9 mouse cellular contexts compared by ENCODE assay signal in the genomic region with DNA sequence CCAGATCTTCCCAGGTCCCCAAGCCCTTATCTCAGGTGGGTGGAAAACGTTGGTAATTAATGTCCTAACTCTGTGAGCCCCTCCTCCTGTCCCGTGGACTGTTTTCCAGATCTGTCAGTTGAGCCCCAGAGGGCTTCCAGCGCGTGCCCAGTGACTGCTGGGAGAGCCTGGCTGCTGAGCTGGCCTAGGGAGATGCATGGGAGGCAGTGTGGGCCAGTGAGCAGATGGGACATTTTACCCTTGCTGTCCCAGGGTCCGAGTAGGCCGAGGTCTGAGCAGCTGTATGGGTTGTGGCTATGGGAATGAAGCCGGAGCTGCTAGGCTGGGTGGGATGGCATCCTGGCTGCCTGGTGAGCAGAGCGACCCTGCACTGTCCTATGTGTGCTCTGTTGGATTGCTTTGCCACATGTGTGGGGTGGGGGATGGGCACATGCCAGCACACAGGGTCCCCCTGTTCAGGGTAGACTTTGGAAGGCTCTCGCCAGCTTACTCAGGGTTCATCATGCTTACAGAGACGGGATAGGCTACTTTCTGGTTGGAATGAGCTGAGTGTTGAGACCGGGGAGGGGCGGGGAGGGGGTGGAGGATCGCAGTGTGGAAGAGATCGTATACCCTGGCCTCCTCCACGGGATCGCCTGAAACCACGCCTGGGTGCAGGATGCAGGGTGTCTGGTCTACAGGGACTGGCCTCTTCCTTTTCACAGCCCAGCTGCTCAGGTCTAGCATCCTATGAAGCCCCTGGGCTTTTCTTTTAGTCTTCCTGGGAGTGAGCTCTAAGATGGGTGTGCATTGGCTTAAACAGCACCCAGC.
A peak's percentile ranks its signal among the peaks of the same experiment; 100 is the strongest.
DNase-seq lines count a peak whose midpoint lies in the region; ATAC-seq and TF ChIP-seq lines count a peak whose summit lies in the region.
"Had no signal": no experiment of that assay in that cellular context is flagged by ENCODE, and none has a peak within 500 bp of the region (broad histone marks: within the 10 kb centered on the region; RNA-seq: fewer than 3 reads in every experiment).

No protein-coding gene starts in this region.

- no peak for TF ChIP-seq POLR2A in myocyte (IDR thresholded peaks at IDR 0.05; ENCODE audit: insufficient read length, low read depth)

- H3K79me2 ChIP-seq in myocyte (ENCODE audit: control insufficient read depth, insufficient read depth), result peaks cover 88% of the 10 kb centered on the region

- no peak overlapping the region for H3K4me3 ChIP-seq in heart, embryonic 11.5 days (ENCODE audit: low read depth, low read length)
- H3K4me3 ChIP-seq in neural tube, embryonic 11.5 days (ENCODE audit: low read depth, low read length), result no peak overlapping the region
- no peak overlapping the region for H3K4me3 ChIP-seq in neural tube, embryonic 15.5 days (replicated peaks)
- no peak overlapping the region for H3K4me3 ChIP-seq in embryonic facial prominence, embryonic 14.5 days (ENCODE audit: low read depth, low read length)
- no peak overlapping the region for H3K4me3 ChIP-seq in myocyte

- H3K36me3 ChIP-seq in heart, embryonic 11.5 days (ENCODE audit: control insufficient read depth, insufficient read depth, low read length), result no peaks in the 10 kb centered on the region
- H3K36me3 ChIP-seq in neural tube, embryonic 11.5 days (ENCODE audit: control insufficient read depth, insufficient read depth, low read length), result no peaks in the 10 kb centered on the region
- no peaks in the 10 kb centered on the region for H3K36me3 ChIP-seq in neural tube, embryonic 15.5 days
- H3K36me3 ChIP-seq in embryonic facial prominence, embryonic 14.5 days (ENCODE audit: control insufficient read depth, insufficient read depth, low read length), result peaks cover 3% of the 10 kb centered on the region; the same call in 1 of the 2 replicates
- no peaks in the 10 kb centered on the region for H3K36me3 ChIP-seq in myocyte (ENCODE audit: control insufficient read depth, insufficient read depth)

- no peak overlapping the region for H3ac ChIP-seq in myocyte (ENCODE audit: control insufficient read depth, insufficient read length)

- H3K9ac ChIP-seq in heart, embryonic 11.5 days (ENCODE audit: low read depth, low read length), result peak overlapping the region; percentile 13; the same call in 1 of the 2 replicates
- peak overlapping the region; percentile 2; the same call in 1 of the 2 replicates for H3K9ac ChIP-seq in neural tube, embryonic 11.5 days (ENCODE audit: low read length)
- H3K9ac ChIP-seq in neural tube, embryonic 15.5 days (replicated peaks), result no peak overlapping the region; the same call in 1 of the 2 replicates
- peak overlapping the region; percentile 46 for H3K9ac ChIP-seq in embryonic facial prominence, embryonic 14.5 days (ENCODE audit: low read depth, low read length)

- 63% methylated on average over 17 of the region's 17 CpGs for WGBS in heart, embryonic 11.5 days (ENCODE audit: insufficient replicate concordance)
- 71% methylated on average over 17 of the region's 17 CpGs for WGBS in neural tube, embryonic 11.5 days
- 67% methylated on average over 17 of the region's 17 CpGs for WGBS in neural tube, embryonic 15.5 days
- 40% methylated on average over 15 of the region's 17 CpGs for WGBS in embryonic facial prominence, embryonic 14.5 days

- 0 out of 2 replicates have a peak overlapping the region, but pooled peaks have one; percentile 22 for H3K27ac ChIP-seq in heart, embryonic 11.5 days (ENCODE audit: low read depth, low read length)
- H3K27ac ChIP-seq in neural tube, embryonic 11.5 days (ENCODE audit: low read depth, low read length), result no peak overlapping the region; the same call in 1 of the 2 replicates
- H3K27ac ChIP-seq in neural tube, embryonic 15.5 days (replicated peaks), result no peak overlapping the region
- H3K27ac ChIP-seq in embryonic facial prominence, embryonic 14.5 days (replicated peaks; ENCODE audit: low read depth, low read length), result peak overlapping the region; percentile 61

- no peaks in the 10 kb centered on the region for H3K27me3 ChIP-seq in heart, embryonic 11.5 days (ENCODE audit: control insufficient read depth, insufficient read depth, low read length)
- H3K27me3 ChIP-seq in neural tube, embryonic 11.5 days (ENCODE audit: control insufficient read depth, insufficient read depth, low read length), result no peaks in the 10 kb centered on the region
- no peaks in the 10 kb centered on the region for H3K27me3 ChIP-seq in neural tube, embryonic 15.5 days (replicated peaks)
- H3K27me3 ChIP-seq in embryonic facial prominence, embryonic 14.5 days (replicated peaks; ENCODE audit: control insufficient read depth, insufficient read depth, low read length), result no peaks in the 10 kb centered on the region
- no peaks in the 10 kb centered on the region for H3K27me3 ChIP-seq in myocyte (ENCODE audit: control insufficient read depth, insufficient read depth, insufficient read length)
- H3K27me3 ChIP-seq: Patski had no signal

- no peaks in the 10 kb centered on the region for H3K9me3 ChIP-seq in heart, embryonic 11.5 days (replicated peaks; ENCODE audit: control insufficient read depth, low read length)
- H3K9me3 ChIP-seq in neural tube, embryonic 11.5 days (ENCODE audit: control insufficient read depth, low read length), result no peaks in the 10 kb centered on the region
- no peaks in the 10 kb centered on the region for H3K9me3 ChIP-seq in neural tube, embryonic 15.5 days (replicated peaks)
- H3K9me3 ChIP-seq in embryonic facial prominence, embryonic 14.5 days (ENCODE audit: control insufficient read depth, low read length), result no peaks in the 10 kb centered on the region

- no peak for ATAC-seq in heart, embryonic 11.5 days (replicated peaks; ENCODE audit: insufficient number of reproducible peaks, low FRiP score, low TSS enrichment)
- ATAC-seq in neural tube, embryonic 11.5 days (ENCODE audit: insufficient read depth, low FRiP score, low TSS enrichment), result no peak
- ATAC-seq in neural tube, embryonic 15.5 days (ENCODE audit: low FRiP score), result no peak
- no peak for ATAC-seq in embryonic facial prominence, embryonic 14.5 days (ENCODE audit: low read depth)

- H3K4me2 ChIP-seq in heart, embryonic 11.5 days, result peak overlapping the region; percentile 12; the same call in 1 of the 2 replicates
- H3K4me2 ChIP-seq in neural tube, embryonic 11.5 days (ENCODE audit: low read depth), result no peak overlapping the region
- H3K4me2 ChIP-seq in neural tube, embryonic 15.5 days, result no peak overlapping the region
- H3K4me2 ChIP-seq in embryonic facial prominence, embryonic 14.5 days (ENCODE audit: low read depth, low read length), result no peak overlapping the region
- H3K4me2 ChIP-seq in myocyte (ENCODE audit: low read depth), result peak overlapping the region; percentile 69

- DNase-seq in heart, adult 8-10 months (ENCODE audit: low spot score), result no peak
- DNase-seq in neural tube, embryonic 11.5 days (ENCODE audit: low spot score), result no peak
- DNase-seq in embryonic facial prominence, embryonic 14.5 days (ENCODE audit: low spot score), result no peak
- DNase-seq in ovary, postnatal 10 days (ENCODE audit: low spot score), result no peak
- no peak for DNase-seq in cerebellum, adult 11-12 months

- H3K4me1 ChIP-seq in heart, embryonic 11.5 days (ENCODE audit: control insufficient read depth, insufficient read depth, low read length), result peaks cover 79% of the 10 kb centered on the region
- peaks cover 38% of the 10 kb centered on the region for H3K4me1 ChIP-seq in neural tube, embryonic 11.5 days (ENCODE audit: control insufficient read depth, insufficient read depth, low read length)
- peaks cover 73% of the 10 kb centered on the region for H3K4me1 ChIP-seq in neural tube, embryonic 15.5 days
- peaks cover 76% of the 10 kb centered on the region for H3K4me1 ChIP-seq in embryonic facial prominence, embryonic 14.5 days (ENCODE audit: control insufficient read depth, insufficient read depth, low read length)

TF ChIP-seq in myocyte, 11 proteins besides CTCF, POLR2A, EP300 and RAD21:
- no peak for TF ChIP-seq SRF (IDR thresholded peaks at IDR 0.05; ENCODE audit: control insufficient read depth, insufficient read length, low read depth)
- TF ChIP-seq TCF3 (IDR thresholded peaks at IDR 0.05; ENCODE audit: insufficient read length, low read depth), result no peak
- no peak for TF ChIP-seq MAX (IDR thresholded peaks at IDR 0.05; ENCODE audit: low read depth)
- no peak for TF ChIP-seq USF1 (IDR thresholded peaks at IDR 0.05; ENCODE audit: low read depth)
- peak; percentile 10 for TF ChIP-seq POLR2AphosphoS2 (IDR thresholded peaks at IDR 0.05; ENCODE audit: insufficient read length, low read depth)
- peak in 1 of 3 experiments; percentile 64 for TF ChIP-seq MYOG (IDR thresholded peaks at IDR 0.05; ENCODE audit: control insufficient read depth in 1 of 3, insufficient read depth in 1 of 3, insufficient read length in 2 of 3, low read depth in 2 of 3)
- no peak for TF ChIP-seq CEBPB (IDR thresholded peaks at IDR 0.05; ENCODE audit: insufficient read depth, poor library complexity, severe bottlenecking)
- TF ChIP-seq MYOD1 (IDR thresholded peaks at IDR 0.05; ENCODE audit: control insufficient read depth in 1 of 3, insufficient read length in 2 of 3, low read depth in 2 of 3), result peak in 2 of 3 experiments; percentile 14 to 49
- no peak for TF ChIP-seq TCF12 (IDR thresholded peaks at IDR 0.05; ENCODE audit: insufficient read depth, poor library complexity, severe bottlenecking)

Comparison
In these comparisons a context has a peak if more than half of its experiments do, and no peak if none do; other contexts are left out.
1. H3K27ac ChIP-seq: peak in heart, embryonic 11.5 days (single experiment) and embryonic facial prominence, embryonic 14.5 days (single experiment); none in neural tube, embryonic 11.5 days (single experiment) and neural tube, embryonic 15.5 days (single experiment).
2. H3K4me2 ChIP-seq: peak in heart, embryonic 11.5 days (single experiment) and myocyte (single experiment); none in neural tube, embryonic 11.5 days (single experiment), neural tube, embryonic 15.5 days (single experiment) and embryonic facial prominence, embryonic 14.5 days (single experiment).